Mouse (Mus musculus): Measurements from ENCODE around the gene Cyp2d9. TPM values are rescaled to one million over a fixed set of nuclear protein-coding genes. Genes with fewer than 3 reads are reported as not detected.
"Not testable (repeated sequence)": the region's sequence is repeated elsewhere in the genome, so short reads cannot be mapped to it uniquely, and the experiment has no call there.

The Cyp2d9 gene
- polyA plus RNA-seq, 1 experiment from 2014 or later, result not detected

- H3K9ac ChIP-seq (replicated peaks; ENCODE audit: low read depth, low read length); H3K4me1 ChIP-seq (replicated peaks; ENCODE audit: control insufficient read depth, insufficient read depth, low read length); H3K27ac ChIP-seq (ENCODE audit: low read length); H3K9me3 ChIP-seq (ENCODE audit: control insufficient read depth, low read length); H3K36me3 ChIP-seq (ENCODE audit: control insufficient read depth, insufficient read depth); H3K4me2 ChIP-seq (ENCODE audit: low read length); ATAC-seq; H3K27me3 ChIP-seq (replicated peaks; ENCODE audit: control insufficient read depth, insufficient read depth, low read length); H3K4me3 ChIP-seq (replicated peaks; ENCODE audit: low read length): not testable (repeated sequence)
- 87% methylated on average over 12 of the region's 12 CpGs for WGBS
Measured at GRCm38 (mm10) chr15:82459266-82459665, 26.0 kb downstream of the Cyp2d9 start.

GRCm38 (mm10) chr15:82464701-82465100 is 31.5 kb downstream of the Cyp2d9 start:
- Histone ChIP-seq H3K4me3 (replicated peaks; ENCODE audit: low read length) (no peak overlapping the region), H3K36me3 (ENCODE audit: control insufficient read depth, insufficient read depth) (no peaks in the 10 kb centered on the region), H3K27me3 (replicated peaks; ENCODE audit: control insufficient read depth, insufficient read depth, low read length) (no peaks in the 10 kb centered on the region), H3K9ac (replicated peaks; ENCODE audit: low read depth, low read length) (no peak overlapping the region), H3K4me1 (replicated peaks; ENCODE audit: control insufficient read depth, insufficient read depth, low read length) (no peaks in the 10 kb centered on the region), H3K9me3 (ENCODE audit: control insufficient read depth, low read length) (no peaks in the 10 kb centered on the region), H3K27ac (ENCODE audit: low read length) (no peak overlapping the region), H3K4me2 (ENCODE audit: low read length) (no peak overlapping the region)
- no peak for ATAC-seq
- 71% methylated on average over 2 of the region's 2 CpGs for WGBS

GRCm38 (mm10) chr15:82494273-82494672 is 61.0 kb downstream of the Cyp2d9 start:
- not testable (repeated sequence) for H3K27me3 ChIP-seq (replicated peaks; ENCODE audit: control insufficient read depth, insufficient read depth, low read length); H3K4me1 ChIP-seq (replicated peaks; ENCODE audit: control insufficient read depth, insufficient read depth, low read length); ATAC-seq; H3K27ac ChIP-seq (ENCODE audit: low read length); H3K4me3 ChIP-seq (replicated peaks; ENCODE audit: low read length); H3K9me3 ChIP-seq (ENCODE audit: control insufficient read depth, low read length); H3K4me2 ChIP-seq (ENCODE audit: low read length); H3K36me3 ChIP-seq (ENCODE audit: control insufficient read depth, insufficient read depth); H3K9ac ChIP-seq (replicated peaks; ENCODE audit: low read depth, low read length)
- 73% methylated on average over 11 of the region's 13 CpGs for WGBS

Small RNAs within 50 kb of the gene (microRNA-seq; reads per million reads assigned to microRNA genes)
- gene Gm25990, result not detected
- not detected for gene Gm27331
- not detected for gene Gm27622
- not detected for gene Gm27825
- not detected for gene Mir7684

Other genes starting within 250 kb of the Cyp2d9 start
- 0.66 and 0.70 TPM in 2 replicates for gene Shisa8, start 220.6 kb upstream of the Cyp2d9 start, polyA plus RNA-seq (2015; fragmentation: Nextera tagmentation; extraction: Ambion mirVana)
- gene Tnfrsf13c, start 209.1 kb upstream of the Cyp2d9 start, polyA plus RNA-seq (2015; fragmentation: Nextera tagmentation; extraction: Ambion mirVana), result 0.10 and 0.25 TPM in 2 replicates
- gene Cenpm, start 188.7 kb upstream of the Cyp2d9 start, polyA plus RNA-seq (2015; fragmentation: Nextera tagmentation; extraction: Ambion mirVana), result 29.8 and 34.6 TPM in 2 replicates
- gene 1500009C09Rik, start 181.0 kb upstream of the Cyp2d9 start, polyA plus RNA-seq (2015; fragmentation: Nextera tagmentation; extraction: Ambion mirVana), result 17.0 and 18.6 TPM in 2 replicates
- 427 TPM in 2 replicates for gene Sept3, start 158.5 kb upstream of the Cyp2d9 start, polyA plus RNA-seq (2015; fragmentation: Nextera tagmentation; extraction: Ambion mirVana)
- 0.15 TPM in 1 of 2 replicates, not detected in the other for gene Wbp2nl, start 134.5 kb upstream of the Cyp2d9 start, polyA plus RNA-seq (2015; fragmentation: Nextera tagmentation; extraction: Ambion mirVana)
- gene Naga, start 94.5 kb upstream of the Cyp2d9 start, polyA plus RNA-seq (2015; fragmentation: Nextera tagmentation; extraction: Ambion mirVana), result 23.4 and 26.1 TPM in 2 replicates
- 2.0 TPM in 2 replicates for gene Pheta2, start 94.5 kb upstream of the Cyp2d9 start, polyA plus RNA-seq (2015; fragmentation: Nextera tagmentation; extraction: Ambion mirVana)
- gene Smdt1, start 94.5 kb upstream of the Cyp2d9 start, polyA plus RNA-seq (2015; fragmentation: Nextera tagmentation; extraction: Ambion mirVana), result 269 and 282 TPM in 2 replicates
- 277 and 297 TPM in 2 replicates for gene Ndufa6, start 79.1 kb upstream of the Cyp2d9 start, polyA plus RNA-seq (2015; fragmentation: Nextera tagmentation; extraction: Ambion mirVana)
- 1.1 and 1.4 TPM in 2 replicates for gene Cyp2d22, start 53.2 kb upstream of the Cyp2d9 start, polyA plus RNA-seq (2015; fragmentation: Nextera tagmentation; extraction: Ambion mirVana)
- not detected in 2 replicates for gene Cyp2d11, start 39.4 kb upstream of the Cyp2d9 start, polyA plus RNA-seq (2015; fragmentation: Nextera tagmentation; extraction: Ambion mirVana)
- not detected in 2 replicates for gene Cyp2d10, start 26.2 kb upstream of the Cyp2d9 start, polyA plus RNA-seq (2015; fragmentation: Nextera tagmentation; extraction: Ambion mirVana)
- gene Cyp2d12, start 121.6 kb downstream of the Cyp2d9 start, polyA plus RNA-seq (2015; fragmentation: Nextera tagmentation; extraction: Ambion mirVana), result not detected in 2 replicates
- gene Cyp2d34, start 187.5 kb downstream of the Cyp2d9 start, polyA plus RNA-seq (2015; fragmentation: Nextera tagmentation; extraction: Ambion mirVana), result not detected in 2 replicates

Data from forebrain, embryonic 16.5 days (tissue).